Mouse (Mus musculus) forebrain, embryonic 14.5 days (tissue): ENCODE data around the gene Rhox7a. TPM values are rescaled to one million over a fixed set of nuclear protein-coding genes. Genes with fewer than 3 reads are reported as not detected.

Experiments
- polyA plus RNA-seq: library from polyadenylated mRNA; unstranded; fragments of >200 nt; fragmentation: Nextera tagmentation; extraction: Ambion mirVana; gene quantifications from 2 replicates; pipeline ENCODE4 v1.2.1, GENCODE M21; 2014

Gene Rhox7a
- polyA plus RNA-seq, 1 experiment from 2014 or later = not detected

Other genes starting within 250 kb of the Rhox7a start
- not detected in 2 replicates for gene Rhox4f, start 224.0 kb upstream of the Rhox7a start, polyA plus RNA-seq
- not detected in 2 replicates for gene Rhox3g, start 203.1 kb upstream of the Rhox7a start, polyA plus RNA-seq
- gene Rhox2g, start 188.2 kb upstream of the Rhox7a start, polyA plus RNA-seq = not detected in 2 replicates
- not detected in 2 replicates for gene Rhox4g, start 180.4 kb upstream of the Rhox7a start, polyA plus RNA-seq
- gene Rhox3h, start 162.9 kb upstream of the Rhox7a start, polyA plus RNA-seq = not detected in 2 replicates
- gene Rhox2h, start 158.4 kb upstream of the Rhox7a start, polyA plus RNA-seq = not detected in 2 replicates
- gene Rhox5, start 26.8 kb upstream of the Rhox7a start, polyA plus RNA-seq = not detected in 2 replicates
- not detected in 2 replicates for gene Rhox6, start 4.8 kb upstream of the Rhox7a start, polyA plus RNA-seq
- gene Rhox8, start 47.3 kb downstream of the Rhox7a start, polyA plus RNA-seq = not detected in 2 replicates
- gene Rhox7b, start 65.5 kb downstream of the Rhox7a start, polyA plus RNA-seq = not detected in 2 replicates
- gene Rhox9, start 70.1 kb downstream of the Rhox7a start, polyA plus RNA-seq = not detected in 2 replicates
- not detected in 2 replicates for gene Btg1-ps1, start 187.1 kb downstream of the Rhox7a start, polyA plus RNA-seq
- not detected in 2 replicates for gene Btg1-ps2, start 211.4 kb downstream of the Rhox7a start, polyA plus RNA-seq
- gene Rhox10, start 234.8 kb downstream of the Rhox7a start, polyA plus RNA-seq = not detected in 2 replicates